Mouse (Mus musculus) kidney, embryonic 14.5 days (tissue): ENCODE measurements around the gene Galnt14. TPM values are rescaled to one million over a fixed set of nuclear protein-coding genes. Genes with fewer than 3 reads are reported as not detected.

ENCODE experiments used
- ATAC-seq: fragments of 200-750 bp; cut with Nextera tagmentation; 2 replicates; pipeline ENCODE4 v1.8.0; 2017; ENCODE audit warnings: moderate number of reproducible peaks, mild to moderate bottlenecking, moderate TSS enrichment, moderate library complexity; ENCODE audit not compliant: low FRiP score, low TSS enrichment
- H3K27ac ChIP-seq: fragments of 300-500 bp; sonication (generic); 2 replicates; pipeline ENCODE4 v1.5.1; 2014; ENCODE audit warnings: low read depth, mild to moderate bottlenecking, low read length, moderate library complexity, mixed read lengths
- H3K27me3 ChIP-seq: fragments of 300-500 bp; sonication (generic); 2 replicates; pipeline ENCODE4 v1.6.1; 2014; ENCODE audit warnings: mild to moderate bottlenecking, low read length; ENCODE audit not compliant: control insufficient read depth, insufficient read depth
- H3K36me3 ChIP-seq: fragments of 300-500 bp; sonication (generic); 2 replicates; pipeline ENCODE4 v1.6.1; 2014; ENCODE audit warnings: low read length, mixed read lengths; ENCODE audit not compliant: control insufficient read depth, insufficient read depth
- H3K4me1 ChIP-seq: fragments of 300-500 bp; sonication (generic); 2 replicates; pipeline ENCODE4 v1.6.1; 2014; ENCODE audit warnings: low read length, mixed read lengths; ENCODE audit not compliant: control insufficient read depth, insufficient read depth
- H3K4me2 ChIP-seq: fragments of 300-500 bp; sonication (generic); replicated peaks from 2 replicates; pipeline ENCODE4 v1.6.1; 2014; ENCODE audit warnings: low read depth, mild to moderate bottlenecking, low read length
- H3K4me3 ChIP-seq: fragments of 300-500 bp; sonication (generic); 2 replicates; pipeline ENCODE4 v1.5.1; 2014; ENCODE audit warnings: mild to moderate bottlenecking, low read length
- H3K9ac ChIP-seq: fragments of 300-500 bp; sonication (generic); 2 replicates; pipeline ENCODE4 v1.6.1; 2014; ENCODE audit warnings: low read depth, mild to moderate bottlenecking, low read length, moderate library complexity
- H3K9me3 ChIP-seq: fragments of 300-500 bp; sonication (generic); 2 replicates; pipeline ENCODE4 v1.6.1; 2016; ENCODE audit warnings: low read length; ENCODE audit not compliant: control insufficient read depth
- WGBS: fragments of 180-500 bp; shearing (Covaris S2); extraction: QIAGEN DNeasy Blood & Tissue Kit; methylation state at CpG from one replicate; pipeline ENCODE4 v1.1.7; 2014; 5-methylcytosine and 5-hydroxymethylcytosine counted together
- polyA plus RNA-seq: library from polyadenylated mRNA; unstranded; fragments of >200 nt; fragmentation: Nextera tagmentation; extraction: Ambion mirVana; gene quantifications from 2 replicates; pipeline ENCODE4 v1.2.1, GENCODE M21; 2014

Galnt14 gene
- polyA plus RNA-seq, 1 experiment from 2014 or later: 9.7 TPM

DNA sequence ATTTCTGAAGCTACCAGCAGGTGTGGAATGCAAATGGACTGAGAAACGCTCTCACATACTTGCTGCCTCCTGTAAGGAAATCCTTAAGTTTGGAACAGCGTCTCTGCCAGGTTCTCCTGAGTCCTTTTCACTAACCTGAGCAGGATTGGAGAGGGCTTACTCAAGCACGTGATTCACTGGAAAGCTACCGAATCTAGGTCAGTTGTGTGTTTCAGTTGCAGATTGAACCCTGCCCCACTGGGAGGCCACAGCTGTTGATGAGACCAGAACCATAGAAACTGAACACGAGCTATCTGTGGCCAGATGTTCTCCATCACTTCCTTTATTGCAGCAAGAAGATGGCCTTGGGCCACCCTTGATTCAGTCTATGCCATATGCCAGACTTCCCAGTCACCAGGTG lies 38.3 kb downstream of the Galnt14 start:
- no peak overlapping the region for H3K4me3 ChIP-seq
- no peaks in the 10 kb centered on the region for H3K27me3 ChIP-seq
- no peak overlapping the region for H3K27ac ChIP-seq
- H3K9me3 ChIP-seq: no peaks in the 10 kb centered on the region
- no peak overlapping the region for H3K9ac ChIP-seq
- no peaks in the 10 kb centered on the region for H3K4me1 ChIP-seq
- no peaks in the 10 kb centered on the region for H3K36me3 ChIP-seq
- 70% methylated on average over 5 of the region's 5 CpGs for WGBS
- no peak overlapping the region for H3K4me2 ChIP-seq
- no peak for ATAC-seq

DNA sequence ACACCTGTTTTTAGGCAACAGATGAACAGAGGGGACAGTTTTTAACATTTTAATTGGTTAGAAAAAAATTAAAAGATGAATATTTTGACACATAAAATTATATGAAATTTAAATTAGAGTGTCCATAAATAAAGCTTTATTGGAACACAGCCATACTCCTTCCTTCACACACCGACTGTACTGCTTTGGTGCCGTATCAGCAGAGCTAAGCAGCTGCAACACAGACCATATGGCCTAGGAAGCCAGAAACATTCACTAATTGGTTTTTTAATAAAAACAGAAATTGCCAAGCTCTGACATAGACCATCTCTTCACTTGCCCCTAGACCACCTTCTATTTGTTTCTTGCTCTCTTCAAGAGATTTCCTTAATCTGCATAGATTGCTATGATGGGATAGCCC lies 40.2 kb downstream of the Galnt14 start:
- Histone ChIP-seq H3K4me2 (no peak overlapping the region), H3K4me1 (no peaks in the 10 kb centered on the region), H3K36me3 (no peaks in the 10 kb centered on the region), H3K9me3 (no peaks in the 10 kb centered on the region), H3K27ac (no peak overlapping the region), H3K27me3 (no peaks in the 10 kb centered on the region), H3K9ac (no peak overlapping the region), H3K4me3 (no peak overlapping the region)
- ATAC-seq: no peak
- 83% methylated on average over 2 of the region's 2 CpGs for WGBS

DNA sequence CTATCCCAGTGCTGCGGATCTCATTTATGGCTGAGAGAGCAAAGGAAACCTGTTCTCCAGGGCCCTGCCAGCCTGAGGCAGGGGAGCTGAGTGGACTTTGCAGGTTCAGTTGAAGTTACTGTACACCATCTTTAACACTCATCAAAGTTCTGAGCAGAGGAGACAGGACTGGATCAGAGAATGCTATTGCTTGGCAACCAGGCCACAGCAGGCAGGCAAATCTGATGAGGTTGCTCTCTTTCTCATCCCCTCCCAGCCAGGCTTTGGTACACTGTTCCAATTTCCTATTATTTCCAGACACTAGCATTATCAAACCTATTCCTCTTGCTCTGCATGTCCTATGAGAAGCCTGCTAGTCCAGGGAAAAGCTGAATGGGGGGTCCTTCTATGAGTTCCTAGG lies 41.3 kb downstream of the Galnt14 start:
- H3K27me3 ChIP-seq: no peaks in the 10 kb centered on the region
- ATAC-seq: no peak
- 43% methylated on average over 1 of the region's 1 CpGs for WGBS
- H3K4me2 ChIP-seq: no peak overlapping the region
- H3K4me3 ChIP-seq: no peak overlapping the region
- no peak overlapping the region for H3K27ac ChIP-seq
- H3K9me3 ChIP-seq: no peaks in the 10 kb centered on the region
- H3K9ac ChIP-seq: no peak overlapping the region
- H3K4me1 ChIP-seq: no peaks in the 10 kb centered on the region
- no peaks in the 10 kb centered on the region for H3K36me3 ChIP-seq

DNA sequence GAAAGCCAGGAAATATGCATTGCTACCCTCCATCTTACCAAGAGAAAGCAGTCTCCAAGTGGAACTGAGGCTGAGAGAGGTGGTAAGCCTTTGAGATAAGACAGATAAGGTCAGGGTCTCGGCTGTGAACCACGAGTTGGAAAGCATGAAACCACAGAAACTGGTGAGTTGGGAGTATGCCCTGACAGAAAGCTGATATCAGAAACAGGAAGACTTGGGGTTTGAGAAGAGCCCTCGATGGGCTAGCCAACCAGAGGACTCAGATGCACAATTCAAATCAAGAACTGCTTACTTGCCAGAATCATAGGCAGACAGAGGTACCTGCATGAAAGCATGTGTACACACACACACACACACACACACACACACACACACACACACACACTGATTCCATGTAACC lies 47.0 kb downstream of the Galnt14 start:
- Histone ChIP-seq H3K4me2 (no peak overlapping the region), H3K4me1 (no peaks in the 10 kb centered on the region), H3K9me3 (no peaks in the 10 kb centered on the region), H3K27me3 (no peaks in the 10 kb centered on the region), H3K4me3 (no peak overlapping the region), H3K36me3 (no peaks in the 10 kb centered on the region), H3K27ac (no peak overlapping the region), H3K9ac (no peak overlapping the region)
- no peak for ATAC-seq
- 74% methylated on average over 3 of the region's 3 CpGs for WGBS

DNA sequence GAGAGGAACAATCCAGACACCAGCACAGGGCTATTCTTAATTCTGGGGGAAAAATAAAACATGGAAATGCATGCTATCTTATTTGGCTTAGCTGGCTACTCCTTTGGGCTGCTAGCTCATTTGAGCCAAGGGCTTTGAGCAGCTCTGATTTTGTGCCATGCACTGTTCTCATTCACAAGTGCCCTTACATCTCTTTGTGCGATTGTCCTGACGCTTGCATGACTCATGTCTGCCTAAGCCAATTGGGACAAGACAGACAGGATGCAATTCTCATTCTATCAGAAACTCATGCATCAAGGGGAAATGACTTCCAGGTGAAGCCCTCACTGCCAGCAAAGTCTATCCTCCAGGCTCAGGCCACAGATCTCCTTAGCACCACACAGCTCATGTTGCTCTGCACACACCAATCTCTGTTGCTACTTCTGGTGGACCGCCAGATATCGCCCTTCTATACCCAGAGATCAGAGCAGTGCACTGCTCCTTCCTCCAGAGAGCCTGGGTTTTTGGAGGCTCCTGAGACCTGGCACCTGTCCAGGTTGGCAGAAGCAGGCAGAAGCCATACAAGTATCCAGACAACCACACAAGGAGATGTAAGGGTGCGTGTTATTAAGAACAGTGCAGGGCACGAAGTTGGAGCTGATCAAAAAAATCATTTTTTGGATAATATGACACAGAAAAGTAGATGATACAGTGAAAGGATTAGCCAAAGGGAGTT lies 51.4 kb downstream of the Galnt14 start:
- Histone ChIP-seq H3K36me3 (no peaks in the 10 kb centered on the region), H3K4me1 (no peaks in the 10 kb centered on the region), H3K4me3 (no peak overlapping the region), H3K9me3 (no peaks in the 10 kb centered on the region), H3K27ac (no peak overlapping the region), H3K4me2 (no peak overlapping the region), H3K9ac (no peak overlapping the region), H3K27me3 (no peaks in the 10 kb centered on the region)
- no peak for ATAC-seq
- WGBS: 91% methylated on average over 6 of the region's 6 CpGs

DNA sequence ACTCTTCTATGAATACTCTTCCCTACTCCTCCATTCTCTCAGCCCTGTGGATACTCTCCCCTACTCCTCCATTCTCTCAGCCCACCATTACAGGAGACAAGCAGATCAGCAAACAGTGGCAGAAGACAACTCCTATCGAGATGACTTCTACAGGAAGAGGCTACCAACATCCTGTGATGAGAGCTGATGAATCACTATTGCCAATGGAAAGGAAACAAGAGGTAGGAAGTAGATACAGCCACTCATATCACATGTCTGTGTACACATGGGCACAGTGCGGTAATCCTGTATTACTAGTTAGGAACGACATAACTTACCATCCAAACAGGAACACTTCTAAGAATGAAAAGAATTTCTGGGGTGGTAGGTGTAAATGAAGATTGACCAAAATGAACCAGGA lies 53.9 kb downstream of the Galnt14 start:
- no peak for ATAC-seq
- Histone ChIP-seq H3K27me3 (no peaks in the 10 kb centered on the region), H3K27ac (no peak overlapping the region), H3K4me2 (no peak overlapping the region), H3K9ac (no peak overlapping the region), H3K36me3 (no peaks in the 10 kb centered on the region), H3K9me3 (no peaks in the 10 kb centered on the region), H3K4me1 (no peaks in the 10 kb centered on the region), H3K4me3 (no peak overlapping the region)
- 89% methylated on average over 3 of the region's 3 CpGs for WGBS

DNA sequence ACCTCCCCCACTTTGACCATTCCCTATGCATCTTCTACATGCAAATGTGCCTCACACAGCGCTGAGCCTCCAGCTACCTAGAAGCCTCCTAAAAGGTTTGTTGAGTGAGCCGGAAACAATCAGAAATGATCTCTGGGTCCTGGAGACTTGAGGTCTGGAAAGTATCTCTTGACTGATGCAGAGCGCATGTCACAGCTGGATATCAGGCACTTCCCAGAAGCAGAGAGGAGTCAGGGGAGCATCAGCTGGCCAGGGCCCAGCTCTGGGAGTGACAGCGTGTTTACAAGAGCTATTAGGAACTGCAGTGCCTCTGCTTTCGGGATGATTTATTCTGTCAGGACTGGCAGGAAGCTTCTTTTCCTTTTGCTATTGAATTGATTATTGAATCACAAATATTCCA lies 56.0 kb downstream of the Galnt14 start:
- no peak for ATAC-seq
- WGBS: 68% methylated on average over 5 of the region's 5 CpGs
- H3K27ac ChIP-seq: no peak overlapping the region
- H3K27me3 ChIP-seq: no peaks in the 10 kb centered on the region
- no peaks in the 10 kb centered on the region for H3K4me1 ChIP-seq
- H3K36me3 ChIP-seq: no peaks in the 10 kb centered on the region
- H3K4me3 ChIP-seq: no peak overlapping the region
- no peaks in the 10 kb centered on the region for H3K9me3 ChIP-seq
- no peak overlapping the region for H3K9ac ChIP-seq
- no peak overlapping the region for H3K4me2 ChIP-seq

DNA sequence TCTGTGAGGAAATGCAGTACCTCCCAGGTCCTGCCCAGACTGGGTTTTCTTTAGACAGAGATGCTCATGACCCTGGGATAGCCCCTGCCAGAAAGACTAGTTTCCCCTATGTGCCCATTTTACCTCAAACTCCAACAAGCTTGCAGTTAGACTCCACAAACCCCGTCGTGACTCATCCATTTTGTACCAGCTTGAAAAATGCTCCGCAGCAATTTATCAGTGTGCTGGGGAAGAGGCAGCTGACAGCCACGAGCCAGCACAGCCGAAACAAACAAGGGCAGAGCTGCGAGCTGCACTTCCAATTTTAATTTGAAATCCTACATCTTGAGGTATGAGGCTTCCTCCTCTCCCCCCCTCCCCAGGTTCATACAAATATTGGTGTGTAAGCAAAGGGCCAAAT lies 60.9 kb downstream of the Galnt14 start:
- no peak overlapping the region for H3K27ac ChIP-seq
- no peak for ATAC-seq
- H3K4me2 ChIP-seq: no peak overlapping the region
- no peaks in the 10 kb centered on the region for H3K4me1 ChIP-seq
- H3K36me3 ChIP-seq: no peaks in the 10 kb centered on the region
- WGBS: 72% methylated on average over 6 of the region's 6 CpGs
- H3K4me3 ChIP-seq: no peak overlapping the region
- no peak overlapping the region for H3K9ac ChIP-seq
- no peaks in the 10 kb centered on the region for H3K9me3 ChIP-seq
- no peaks in the 10 kb centered on the region for H3K27me3 ChIP-seq

DNA sequence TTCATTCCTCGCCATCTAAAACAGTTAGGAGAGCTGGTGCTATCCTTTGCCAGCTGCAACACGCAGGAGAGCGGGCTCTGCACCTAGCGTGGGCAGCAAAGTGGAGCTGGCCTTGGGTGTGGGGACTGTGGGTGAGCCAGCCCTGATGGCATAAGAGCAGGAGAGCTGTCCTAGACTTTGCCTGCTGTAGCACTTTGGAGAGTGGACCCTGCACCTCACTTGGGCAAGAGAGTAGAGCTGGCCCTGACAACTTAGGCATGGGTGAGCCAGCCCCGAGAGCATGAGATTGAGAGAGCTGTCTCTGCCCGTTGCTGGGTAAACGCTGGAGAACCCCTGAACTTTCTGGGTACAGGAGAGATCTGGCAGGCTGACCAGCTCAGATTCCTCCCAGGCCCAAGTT lies 68.6 kb downstream of the Galnt14 start:
- Histone ChIP-seq H3K27ac (no peak overlapping the region), H3K4me2 (no peak overlapping the region), H3K9me3 (no peaks in the 10 kb centered on the region), H3K4me1 (peaks cover 6% of the 10 kb centered on the region; the same call in 1 of the 2 replicates), H3K9ac (no peak overlapping the region), H3K36me3 (no peaks in the 10 kb centered on the region), H3K4me3 (no peak overlapping the region), H3K27me3 (no peaks in the 10 kb centered on the region)
- no peak for ATAC-seq
- WGBS: 88% methylated on average over 7 of the region's 7 CpGs
